Mouse (Mus musculus) hindbrain, embryonic 10.5 days (tissue): ENCODE results near the gene Smad3. TPM values are rescaled to one million over a fixed set of nuclear protein-coding genes. Genes with fewer than 3 reads are reported as not detected.
A peak's percentile ranks its signal among the peaks of the same experiment; 100 is the strongest.

ENCODE experiments used
- DNase-seq: peaks from one replicate; pipeline ENCODE4 v3.0.0-alpha.2; 2017; ENCODE audit warnings: low spot score
- H3K27ac ChIP-seq: fragments of 300-500 bp; sonication (generic); 2 replicates; pipeline ENCODE4 v1.5.1; 2016; ENCODE audit warnings: mild to moderate bottlenecking, moderate library complexity
- H3K27me3 ChIP-seq: fragments of 300-500 bp; sonication (generic); 2 replicates; pipeline ENCODE4 v1.6.1; 2016; ENCODE audit warnings: mild to moderate bottlenecking; ENCODE audit not compliant: poor library complexity, insufficient read depth, severe bottlenecking
- H3K36me3 ChIP-seq: fragments of 300-500 bp; sonication (generic); 2 replicates; pipeline ENCODE4 v1.6.1; 2016; ENCODE audit warnings: mild to moderate bottlenecking, moderate library complexity
- H3K4me1 ChIP-seq: fragments of 300-500 bp; sonication (generic); replicated peaks from 2 replicates; pipeline ENCODE4 v1.6.1; 2016; ENCODE audit warnings: mild to moderate bottlenecking
- H3K4me3 ChIP-seq: fragments of 300-500 bp; sonication (generic); 2 replicates; pipeline ENCODE4 v1.5.1; 2016; ENCODE audit warnings: mild to moderate bottlenecking, moderate library complexity
- H3K9me3 ChIP-seq: fragments of 300-500 bp; sonication (generic); 2 replicates; pipeline ENCODE4 v1.6.1; 2016; ENCODE audit warnings: mild to moderate bottlenecking, moderate library complexity
- WGBS: fragments of 180-500 bp; shearing (Covaris S2); methylation state at CpG from one replicate; pipeline ENCODE4 v1.1.7; 2016; 5-methylcytosine and 5-hydroxymethylcytosine counted together
- polyA plus RNA-seq: library from polyadenylated mRNA; unstranded; fragments of >200 nt; fragmentation: Nextera tagmentation; extraction: Ambion mirVana; gene quantifications from 2 replicates; pipeline ENCODE4 v1.2.1, GENCODE M21; 2016

Gene Smad3
- polyA plus RNA-seq, 1 experiment from 2014 or later, result 24.2 TPM

- no peak overlapping the region for H3K4me3 ChIP-seq
- peak overlapping the region; percentile 56 for H3K27ac ChIP-seq
- no peaks in the 10 kb centered on the region for H3K9me3 ChIP-seq
- H3K4me1 ChIP-seq, result peaks cover 74% of the 10 kb centered on the region
- no peaks in the 10 kb centered on the region for H3K27me3 ChIP-seq
- DNase-seq, result no peak
- peaks cover 57% of the 10 kb centered on the region for H3K36me3 ChIP-seq
- 68% methylated on average over 1 of the region's 1 CpGs for WGBS
Measured at GRCm38 (mm10) chr9:63668621-63669020, 89.2 kb downstream of the Smad3 start.

GRCm38 (mm10) chr9:63667373-63667724, 90.4 kb downstream of the Smad3 start:
- Histone ChIP-seq H3K36me3 (peaks cover 65% of the 10 kb centered on the region), H3K4me1 (peaks cover 74% of the 10 kb centered on the region), H3K9me3 (no peaks in the 10 kb centered on the region), H3K27me3 (no peaks in the 10 kb centered on the region), H3K4me3 (no peak overlapping the region), H3K27ac (peak overlapping the region; percentile 62)
- DNase-seq, result no peak
- 89% methylated on average over 8 of the region's 8 CpGs for WGBS

DNA sequence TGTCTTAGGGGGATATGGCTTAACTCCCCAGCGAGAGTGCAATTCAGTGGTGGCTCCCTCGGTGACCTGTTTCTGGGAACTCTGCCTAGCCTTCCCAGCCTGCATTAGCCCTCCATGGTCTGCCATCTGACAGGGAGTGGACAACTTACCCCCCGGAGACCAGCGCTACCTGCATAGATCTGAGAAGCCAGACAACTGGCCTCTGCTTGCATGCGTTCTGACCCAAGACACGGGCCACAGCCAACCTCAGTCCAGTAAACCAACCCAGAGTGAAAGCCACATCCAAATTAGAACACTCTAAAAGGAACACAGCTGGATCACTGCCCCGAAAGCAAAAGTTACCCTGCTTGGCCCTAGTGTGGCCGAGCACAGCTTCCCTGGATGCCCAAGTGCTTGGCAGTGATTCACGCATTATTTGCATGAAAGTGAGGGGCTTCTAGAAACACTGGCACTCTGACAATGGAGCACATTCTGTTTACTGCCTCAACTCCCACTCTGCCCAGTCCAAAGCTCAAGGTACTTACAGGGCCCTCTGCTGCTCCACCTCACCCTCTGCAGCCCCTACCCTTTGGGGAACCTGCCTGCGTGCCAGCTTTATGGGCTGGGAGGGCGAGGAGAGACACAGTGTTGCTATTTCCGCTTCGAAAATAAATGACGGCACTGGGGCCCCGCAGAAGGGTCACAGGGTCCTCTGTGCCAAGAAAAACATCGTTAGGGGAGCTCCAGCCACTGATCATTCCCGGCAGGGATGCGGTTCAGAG, 91.0 kb downstream of the Smad3 start:
- Histone ChIP-seq H3K36me3 (peaks cover 68% of the 10 kb centered on the region), H3K4me3 (no peak overlapping the region), H3K4me1 (peaks cover 72% of the 10 kb centered on the region), H3K27me3 (no peaks in the 10 kb centered on the region), H3K27ac (peak overlapping the region; percentile 62), H3K9me3 (no peaks in the 10 kb centered on the region)
- WGBS, result 75% methylated on average over 18 of the region's 18 CpGs
- no peak for DNase-seq

DNA sequence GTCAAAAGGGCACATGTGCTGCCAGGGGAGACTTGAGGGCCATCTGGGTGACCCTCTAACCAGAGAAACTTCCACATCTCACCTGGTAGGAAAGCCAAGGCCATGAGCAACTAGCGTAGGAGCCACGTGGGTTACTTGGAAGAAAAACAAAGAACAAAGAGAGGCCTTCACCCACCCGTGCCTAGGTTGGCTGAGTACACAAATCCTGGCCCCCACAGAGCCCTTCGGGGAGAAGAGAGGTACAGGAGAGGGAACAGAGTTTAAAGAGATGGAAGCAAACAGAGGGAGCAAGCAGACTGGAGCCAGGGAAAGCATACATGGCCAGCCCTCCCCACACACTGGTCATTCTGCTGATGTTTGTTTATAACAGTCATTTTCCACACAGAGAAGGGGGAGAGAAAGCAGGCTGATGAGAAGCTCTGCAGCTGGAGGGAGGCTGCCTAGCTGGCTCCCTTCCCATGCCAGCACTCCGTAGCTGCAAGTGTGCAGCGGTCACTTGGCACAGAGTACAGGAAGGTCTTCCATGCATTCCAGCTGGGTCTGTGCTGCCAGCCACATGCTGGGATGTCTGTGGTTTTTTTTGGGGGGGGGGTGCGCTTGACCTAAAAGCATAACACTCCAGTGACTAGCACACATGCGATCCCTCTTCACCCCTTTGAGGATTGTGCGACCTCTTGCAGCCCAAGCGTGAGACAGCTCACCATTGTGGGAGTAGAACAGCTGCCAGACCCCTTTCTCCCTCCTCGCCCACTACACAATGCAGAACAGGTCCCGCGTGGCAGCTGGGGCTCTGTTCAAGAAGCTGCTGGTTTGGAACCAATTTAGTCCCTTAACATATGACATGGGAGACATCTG, 92.8 kb downstream of the Smad3 start:
- peaks cover 72% of the 10 kb centered on the region for H3K4me1 ChIP-seq
- H3K27me3 ChIP-seq, result no peaks in the 10 kb centered on the region
- H3K36me3 ChIP-seq, result peaks cover 79% of the 10 kb centered on the region
- H3K9me3 ChIP-seq, result no peaks in the 10 kb centered on the region
- 44% methylated on average over 13 of the region's 13 CpGs for WGBS
- peak overlapping the region; percentile 82 for H3K27ac ChIP-seq
- DNase-seq, result peak; percentile 48
- no peak overlapping the region for H3K4me3 ChIP-seq

DNA sequence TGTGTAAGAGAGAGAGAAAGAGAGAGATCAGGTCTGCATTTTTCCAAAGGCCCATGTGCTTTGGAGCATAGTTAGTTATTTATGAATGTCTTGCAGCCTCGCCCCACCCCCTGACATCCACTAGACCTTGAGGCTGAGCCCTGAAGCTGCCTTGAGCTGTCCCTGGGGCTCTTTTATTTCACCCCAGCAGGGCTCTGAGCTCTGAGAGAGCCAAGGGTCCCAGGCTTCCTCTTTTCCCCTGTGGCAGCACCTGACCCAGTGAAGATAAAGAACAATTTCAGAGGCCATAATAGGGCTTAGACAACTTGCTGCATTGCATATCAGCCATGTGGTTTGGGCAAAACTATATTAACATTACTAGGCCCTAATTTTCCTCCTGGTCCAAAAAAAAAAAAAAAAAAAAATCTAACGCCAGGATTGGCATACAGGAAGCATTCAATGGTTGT, 93.5 kb downstream of the Smad3 start:
- no peak for DNase-seq
- no peaks in the 10 kb centered on the region for H3K9me3 ChIP-seq
- peaks cover 68% of the 10 kb centered on the region for H3K4me1 ChIP-seq
- peak overlapping the region; percentile 82; the same call in 1 of the 2 replicates for H3K27ac ChIP-seq
- WGBS, result 78% methylated on average over 2 of the region's 2 CpGs
- H3K4me3 ChIP-seq, result no peak overlapping the region
- no peaks in the 10 kb centered on the region for H3K27me3 ChIP-seq
- peaks cover 86% of the 10 kb centered on the region for H3K36me3 ChIP-seq

DNA sequence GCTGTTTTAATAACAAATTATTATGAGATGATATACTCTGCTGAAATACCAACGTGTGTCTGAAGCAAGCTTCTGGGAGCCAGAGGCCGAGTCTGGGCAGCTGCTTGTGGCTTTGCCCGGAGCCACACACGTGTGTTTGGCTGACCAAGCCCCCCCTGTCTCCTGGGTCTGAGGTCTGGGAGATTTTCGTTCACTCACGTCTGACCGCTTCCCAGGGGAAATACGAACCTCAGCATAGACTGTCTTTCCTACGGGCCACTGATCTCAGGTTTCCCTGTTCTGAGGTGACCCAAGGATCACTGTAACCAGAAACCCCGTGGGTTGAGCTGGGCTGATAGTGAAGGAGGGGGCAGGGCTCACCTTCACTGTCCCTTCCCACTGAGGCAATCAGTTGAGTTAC, 94.6 kb downstream of the Smad3 start:
- no peak for DNase-seq
- Histone ChIP-seq H3K36me3 (peaks cover 97% of the 10 kb centered on the region), H3K27ac (0 out of 2 replicates have a peak overlapping the region, but pooled peaks have one; percentile 5), H3K4me1 (peaks cover 57% of the 10 kb centered on the region), H3K4me3 (no peak overlapping the region), H3K9me3 (no peaks in the 10 kb centered on the region), H3K27me3 (no peaks in the 10 kb centered on the region)
- WGBS, result 68% methylated on average over 10 of the region's 10 CpGs

DNA sequence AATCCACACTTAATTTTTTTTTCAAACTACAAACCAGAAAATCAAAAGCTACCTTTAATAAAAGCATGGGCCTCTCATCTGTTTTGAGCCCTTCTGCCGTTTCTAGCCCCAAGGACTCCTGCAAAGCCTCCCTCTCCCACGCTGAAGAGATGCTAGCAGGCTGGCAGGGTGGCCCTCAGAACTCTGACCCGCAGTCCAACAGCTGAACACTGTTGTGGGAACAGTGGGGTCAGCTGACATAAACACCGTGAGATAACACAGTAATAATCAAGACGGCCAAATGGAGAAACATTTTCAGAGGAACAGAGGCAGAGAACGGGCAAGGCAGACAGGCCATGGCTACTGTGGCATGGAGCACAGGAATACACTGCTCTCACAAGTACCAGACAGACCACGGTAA, 95.0 kb downstream of the Smad3 start:
- WGBS, result 86% methylated on average over 7 of the region's 7 CpGs
- H3K27ac ChIP-seq, result 0 out of 2 replicates have a peak overlapping the region, but pooled peaks have one; percentile 5
- DNase-seq, result no peak
- peaks cover 52% of the 10 kb centered on the region for H3K4me1 ChIP-seq
- no peaks in the 10 kb centered on the region for H3K27me3 ChIP-seq
- H3K36me3 ChIP-seq, result peaks cover 99% of the 10 kb centered on the region
- no peaks in the 10 kb centered on the region for H3K9me3 ChIP-seq
- no peak overlapping the region for H3K4me3 ChIP-seq

GRCm38 (mm10) chr9:63660691-63661090, 97.1 kb downstream of the Smad3 start:
- Histone ChIP-seq H3K27me3 (no peaks in the 10 kb centered on the region), H3K9me3 (no peaks in the 10 kb centered on the region), H3K4me1 (peaks cover 36% of the 10 kb centered on the region), H3K36me3 (peaks cover 87% of the 10 kb centered on the region), H3K27ac (no peak overlapping the region), H3K4me3 (no peak overlapping the region)
- 95% methylated on average over 3 of the region's 3 CpGs for WGBS
- no peak for DNase-seq

GRCm38 (mm10) chr9:63660061-63660460, 97.7 kb downstream of the Smad3 start:
- no peak overlapping the region for H3K4me3 ChIP-seq
- H3K9me3 ChIP-seq, result no peaks in the 10 kb centered on the region
- H3K27ac ChIP-seq, result no peak overlapping the region
- no peak for DNase-seq
- 90% methylated on average over 4 of the region's 4 CpGs for WGBS
- peaks cover 87% of the 10 kb centered on the region for H3K36me3 ChIP-seq
- peaks cover 36% of the 10 kb centered on the region for H3K4me1 ChIP-seq
- no peaks in the 10 kb centered on the region for H3K27me3 ChIP-seq

- WGBS, result 77% methylated on average over 5 of the region's 5 CpGs
Measured at GRCm38 (mm10) chr9:63658970-63659371, 98.8 kb downstream of the Smad3 start.

DNA sequence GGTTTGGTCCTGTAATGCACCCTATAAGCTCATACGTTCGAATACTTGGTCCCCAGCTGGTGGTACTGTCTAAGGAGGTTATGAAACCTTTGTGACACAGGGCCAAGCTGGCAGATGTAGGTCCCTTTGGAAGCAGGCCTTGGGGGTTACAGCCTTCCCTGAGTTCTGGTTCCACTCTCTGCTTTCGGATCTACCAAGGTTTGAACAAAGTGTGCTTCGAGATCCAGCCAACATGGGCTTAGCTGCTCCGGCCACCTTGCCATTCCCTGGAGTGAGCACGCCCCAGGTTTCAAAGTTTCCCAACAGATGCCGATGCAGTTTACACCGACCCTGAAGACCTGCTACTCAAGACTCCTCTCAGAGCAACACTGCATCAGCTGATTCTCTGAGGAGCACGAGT, 99.4 kb downstream of the Smad3 start:
- Histone ChIP-seq H3K4me3 (no peak overlapping the region), H3K4me1 (peaks cover 37% of the 10 kb centered on the region), H3K36me3 (peaks cover 88% of the 10 kb centered on the region), H3K9me3 (no peaks in the 10 kb centered on the region), H3K27ac (no peak overlapping the region), H3K27me3 (no peaks in the 10 kb centered on the region)
- DNase-seq, result no peak
- 88% methylated on average over 9 of the region's 9 CpGs for WGBS

More at GRCm38 (mm10) chr9:63658970-63659371, 98.8 kb downstream of the Smad3 start:
- no peak for DNase-seq
- Histone ChIP-seq H3K36me3 (peaks cover 88% of the 10 kb centered on the region), H3K4me3 (no peak overlapping the region), H3K4me1 (peaks cover 37% of the 10 kb centered on the region), H3K27me3 (no peaks in the 10 kb centered on the region), H3K9me3 (no peaks in the 10 kb centered on the region), H3K27ac (no peak overlapping the region)

DNA sequence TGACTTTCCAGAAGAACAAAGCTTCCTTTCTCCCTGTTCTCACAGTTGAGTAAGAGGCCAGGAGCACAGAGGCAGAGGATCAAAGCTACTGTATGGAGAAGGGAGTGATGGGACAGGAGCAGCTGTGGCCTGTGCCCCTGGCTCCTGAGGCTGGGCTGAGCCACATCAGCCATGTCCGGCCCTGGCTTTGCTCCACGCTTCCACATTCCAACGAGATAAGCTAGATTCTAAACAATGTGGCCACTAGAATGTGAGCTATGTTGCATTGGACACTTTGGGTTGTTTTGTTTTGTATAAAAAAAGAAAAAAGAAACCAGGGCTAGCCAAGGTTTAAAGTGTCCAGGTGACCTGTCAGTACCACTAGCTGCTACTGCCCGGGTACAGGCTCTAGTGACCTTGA, 100.6 kb downstream of the Smad3 start:
- Histone ChIP-seq H3K4me3 (no peak overlapping the region), H3K4me1 (peaks cover 35% of the 10 kb centered on the region), H3K9me3 (no peaks in the 10 kb centered on the region), H3K36me3 (peaks cover 88% of the 10 kb centered on the region), H3K27me3 (no peaks in the 10 kb centered on the region), H3K27ac (no peak overlapping the region)
- WGBS, result 85% methylated on average over 4 of the region's 4 CpGs
- DNase-seq, result no peak

DNA sequence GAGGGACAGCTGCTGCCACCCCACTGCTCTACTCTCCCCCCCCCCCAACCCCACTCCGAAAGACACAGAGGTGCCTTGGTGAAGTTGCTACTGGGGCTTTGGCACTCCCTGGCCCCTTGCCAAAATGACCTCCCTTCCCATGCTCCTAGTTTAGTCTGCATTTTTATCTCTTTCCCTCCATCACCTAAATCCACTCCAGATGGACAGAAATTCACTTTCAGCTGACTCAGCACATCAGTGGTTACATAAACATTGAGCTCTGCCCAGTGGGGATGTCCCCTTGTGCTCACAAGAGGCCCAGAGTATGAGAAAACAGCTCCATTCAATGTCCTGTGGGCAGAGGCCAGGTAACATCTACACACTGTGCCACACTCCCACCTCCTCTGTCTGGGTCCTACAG, 102.7 kb downstream of the Smad3 start:
- peaks cover 88% of the 10 kb centered on the region for H3K36me3 ChIP-seq
- 79% methylated on average over 1 of the region's 1 CpGs for WGBS
- DNase-seq, result no peak
- no peaks in the 10 kb centered on the region for H3K27me3 ChIP-seq
- 0 out of 2 replicates have a peak overlapping the region, but pooled peaks have one; percentile 17 for H3K27ac ChIP-seq
- H3K4me3 ChIP-seq, result no peak overlapping the region
- H3K4me1 ChIP-seq, result peaks cover 35% of the 10 kb centered on the region
- no peaks in the 10 kb centered on the region for H3K9me3 ChIP-seq
